Mouse (Mus musculus) layer of hippocampus, adult 9-10 months (tissue): ENCODE results near the gene Ptprz1.

Experiments used
- DNase-seq: peaks from one replicate; pipeline ENCODE4 v3.0.0; 2022; ENCODE audit warnings: low spot score

Ptprz1 gene

GRCm38 (mm10) chr6:22874781-22875613, at the start of gene Ptprz1:
Ptprz1 (plus strand) TSS chr6:22875502.
- no peak for DNase-seq

- no peak for DNase-seq
These were observed 41.7 kb upstream of the Ptprz1 start for GRCm38 (mm10) chr6:22833637-22834036.

- DNase-seq: no peak
These were observed 41.0 kb upstream of the Ptprz1 start for GRCm38 (mm10) chr6:22834100-22834970.

- DNase-seq: no peak
These were observed 576 bp downstream of the Ptprz1 start for GRCm38 (mm10) chr6:22875614-22876541.

- no peak for DNase-seq
These were observed 12.7 kb downstream of the Ptprz1 start for GRCm38 (mm10) chr6:22887978-22888377.

GRCm38 (mm10) chr6:22889333-22889732, 14.0 kb downstream of the Ptprz1 start:
- DNase-seq: no peak

- no peak for DNase-seq
These were observed 26.7 kb downstream of the Ptprz1 start for GRCm38 (mm10) chr6:22901983-22902382.

- no peak for DNase-seq
These were observed 33.4 kb downstream of the Ptprz1 start for GRCm38 (mm10) chr6:22908510-22909256.

- no peak for DNase-seq
These were observed 34.1 kb downstream of the Ptprz1 start for GRCm38 (mm10) chr6:22909257-22909907.

GRCm38 (mm10) chr6:22909908-22910260, 34.6 kb downstream of the Ptprz1 start:
- DNase-seq: no peak

- no peak for DNase-seq
These were observed 47.6 kb downstream of the Ptprz1 start for GRCm38 (mm10) chr6:22922880-22923279.

GRCm38 (mm10) chr6:22932768-22933265, 57.5 kb downstream of the Ptprz1 start:
- no peak for DNase-seq

- DNase-seq: no peak
These were observed 61.8 kb downstream of the Ptprz1 start for GRCm38 (mm10) chr6:22937126-22937525.

GRCm38 (mm10) chr6:22937526-22937925, 62.2 kb downstream of the Ptprz1 start:
- no peak for DNase-seq

GRCm38 (mm10) chr6:22944191-22944590, 68.9 kb downstream of the Ptprz1 start:
- DNase-seq: no peak

- no peak for DNase-seq
These were observed 88.1 kb downstream of the Ptprz1 start for GRCm38 (mm10) chr6:22963374-22963773.

GRCm38 (mm10) chr6:22968073-22968472, 92.8 kb downstream of the Ptprz1 start:
- DNase-seq: no peak

- peak; percentile 25 for DNase-seq
These were observed 108.6 kb downstream of the Ptprz1 start for GRCm38 (mm10) chr6:22983769-22984519.

- DNase-seq: no peak
These were observed 109.3 kb downstream of the Ptprz1 start for GRCm38 (mm10) chr6:22984520-22985154.
